Mouse (Mus musculus): ENCODE data around the gene Brwd3. TPM values are rescaled to one million over a fixed set of nuclear protein-coding genes. Genes with fewer than 3 reads are reported as not detected.

The Brwd3 gene
- polyA plus RNA-seq, 1 experiment from 2014 or later, result 1.7 TPM

DNA sequence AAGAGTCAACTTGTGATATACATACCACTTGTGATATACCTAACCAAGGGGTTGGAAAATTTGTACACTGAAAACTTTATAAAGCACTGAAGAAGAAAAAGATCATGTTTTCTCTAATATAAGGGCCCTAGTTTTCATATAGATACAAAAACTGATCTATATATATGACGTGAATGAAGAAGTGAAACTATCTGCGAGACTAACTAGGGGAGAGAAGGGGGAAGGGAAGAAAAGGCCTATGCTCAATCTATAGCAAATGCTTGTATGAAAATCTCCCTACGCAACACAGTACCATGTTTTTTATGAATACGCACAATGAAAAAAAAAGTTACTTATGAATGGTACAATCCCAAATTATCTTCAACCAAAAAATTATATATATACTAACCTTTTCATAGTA, 50.4 kb downstream of the Brwd3 start:
- H3K9ac ChIP-seq (replicated peaks; ENCODE audit: low read length), result no peak overlapping the region
- WGBS, result 87% methylated on average over 4 of the region's 4 CpGs
- no peaks in the 10 kb centered on the region for H3K36me3 ChIP-seq (ENCODE audit: insufficient read depth, low read length)
- H3K9me3 ChIP-seq (ENCODE audit: low read length), result no peaks in the 10 kb centered on the region
- no peak overlapping the region for H3K27ac ChIP-seq (ENCODE audit: low read length)
- no peaks in the 10 kb centered on the region for H3K4me1 ChIP-seq (ENCODE audit: insufficient read depth, low read length)
- H3K4me3 ChIP-seq (ENCODE audit: low read length), result no peak overlapping the region
- H3K27me3 ChIP-seq (ENCODE audit: insufficient read depth, low read length), result no peaks in the 10 kb centered on the region
- ATAC-seq (ENCODE audit: low FRiP score, low TSS enrichment), result no peak
- H3K4me2 ChIP-seq (replicated peaks; ENCODE audit: low read depth, low read length), result no peak overlapping the region

DNA sequence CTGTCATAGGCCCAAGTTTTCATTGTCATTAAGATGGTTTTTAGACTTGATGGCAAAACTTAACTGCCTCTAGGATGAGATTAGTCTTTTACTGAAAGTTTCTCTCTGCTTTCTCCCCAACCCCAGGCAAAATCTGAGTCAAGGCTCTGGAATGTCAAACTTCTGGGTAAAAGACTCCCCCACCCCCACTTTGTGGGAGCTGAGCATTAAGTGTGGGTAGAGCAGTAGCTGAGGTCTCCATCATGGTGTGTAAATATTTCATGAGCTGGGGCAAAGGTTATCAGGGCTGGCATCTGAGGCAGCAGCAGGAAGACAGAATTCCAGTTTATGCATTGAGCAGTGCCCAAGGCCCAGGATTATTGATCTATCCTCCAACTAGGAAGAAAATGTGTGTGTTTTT, 102.4 kb downstream of the Brwd3 start:
- no peaks in the 10 kb centered on the region for H3K27me3 ChIP-seq (ENCODE audit: insufficient read depth, low read length)
- H3K4me2 ChIP-seq (replicated peaks; ENCODE audit: low read depth, low read length), result no peak overlapping the region
- no peak for ATAC-seq (ENCODE audit: low FRiP score, low TSS enrichment)
- H3K9me3 ChIP-seq (ENCODE audit: low read length), result no peaks in the 10 kb centered on the region
- H3K27ac ChIP-seq (ENCODE audit: low read length), result no peak overlapping the region
- no peaks in the 10 kb centered on the region for H3K36me3 ChIP-seq (ENCODE audit: insufficient read depth, low read length)
- no peak overlapping the region for H3K9ac ChIP-seq (replicated peaks; ENCODE audit: low read length)
- H3K4me3 ChIP-seq (ENCODE audit: low read length), result no peak overlapping the region
- H3K4me1 ChIP-seq (ENCODE audit: insufficient read depth, low read length), result no peaks in the 10 kb centered on the region

- H3K9me3 ChIP-seq (ENCODE audit: low read length), result no peaks in the 10 kb centered on the region
- no peaks in the 10 kb centered on the region for H3K4me1 ChIP-seq (ENCODE audit: insufficient read depth, low read length)
- no peak overlapping the region for H3K27ac ChIP-seq (ENCODE audit: low read length)
- no peak overlapping the region for H3K4me2 ChIP-seq (replicated peaks; ENCODE audit: low read depth, low read length)
- H3K4me3 ChIP-seq (ENCODE audit: low read length), result no peak overlapping the region
- 81% methylated on average over 1 of the region's 1 CpGs for WGBS
- no peaks in the 10 kb centered on the region for H3K27me3 ChIP-seq (ENCODE audit: insufficient read depth, low read length)
- no peak for ATAC-seq (ENCODE audit: low FRiP score, low TSS enrichment)
- no peak overlapping the region for H3K9ac ChIP-seq (replicated peaks; ENCODE audit: low read length)
- no peaks in the 10 kb centered on the region for H3K36me3 ChIP-seq (ENCODE audit: insufficient read depth, low read length)
Measured at GRCm38 (mm10) chrX:108729564-108729963, 104.6 kb downstream of the Brwd3 start.

- H3K4me2 ChIP-seq (replicated peaks; ENCODE audit: low read depth, low read length), result no peak overlapping the region
- no peak overlapping the region for H3K4me3 ChIP-seq (ENCODE audit: low read length)
- H3K4me1 ChIP-seq (ENCODE audit: insufficient read depth, low read length), result no peaks in the 10 kb centered on the region
- no peak overlapping the region for H3K9ac ChIP-seq (replicated peaks; ENCODE audit: low read length)
- WGBS, result 75% methylated on average over 3 of the region's 3 CpGs
- no peaks in the 10 kb centered on the region for H3K27me3 ChIP-seq (ENCODE audit: insufficient read depth, low read length)
- no peak for ATAC-seq (ENCODE audit: low FRiP score, low TSS enrichment)
- no peaks in the 10 kb centered on the region for H3K9me3 ChIP-seq (ENCODE audit: low read length)
- H3K36me3 ChIP-seq (ENCODE audit: insufficient read depth, low read length), result no peaks in the 10 kb centered on the region
- no peak overlapping the region for H3K27ac ChIP-seq (ENCODE audit: low read length)
Measured at GRCm38 (mm10) chrX:108729068-108729467, 105.1 kb downstream of the Brwd3 start.

DNA sequence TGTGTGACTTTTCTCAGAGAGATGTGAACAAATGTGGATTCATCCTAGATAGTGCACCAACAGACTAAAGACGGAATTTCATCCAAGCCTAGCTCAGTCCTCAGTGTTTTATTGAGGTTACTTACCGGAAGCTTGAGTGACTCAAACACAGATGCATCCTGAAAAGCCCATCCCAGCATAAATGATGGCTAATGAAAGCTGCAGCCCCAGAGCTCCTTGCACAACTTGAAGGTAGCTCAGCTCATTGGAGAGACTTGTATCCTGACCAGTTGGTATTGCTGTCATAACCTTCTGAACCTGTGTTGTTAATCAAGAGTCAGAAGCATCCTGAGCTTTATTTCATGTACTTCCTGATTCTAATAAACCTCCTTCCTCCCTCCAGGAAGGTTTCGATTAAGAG, 105.8 kb downstream of the Brwd3 start:
- no peak overlapping the region for H3K9ac ChIP-seq (replicated peaks; ENCODE audit: low read length)
- WGBS, result 65% methylated on average over 3 of the region's 3 CpGs
- H3K4me2 ChIP-seq (replicated peaks; ENCODE audit: low read depth, low read length), result no peak overlapping the region
- no peaks in the 10 kb centered on the region for H3K4me1 ChIP-seq (ENCODE audit: insufficient read depth, low read length)
- no peak overlapping the region for H3K27ac ChIP-seq (ENCODE audit: low read length)
- no peak for ATAC-seq (ENCODE audit: low FRiP score, low TSS enrichment)
- H3K9me3 ChIP-seq (ENCODE audit: low read length), result no peaks in the 10 kb centered on the region
- no peaks in the 10 kb centered on the region for H3K36me3 ChIP-seq (ENCODE audit: insufficient read depth, low read length)
- H3K27me3 ChIP-seq (ENCODE audit: insufficient read depth, low read length), result no peaks in the 10 kb centered on the region
- H3K4me3 ChIP-seq (ENCODE audit: low read length), result no peak overlapping the region

GRCm38 (mm10) chrX:108724241-108724640, 109.9 kb downstream of the Brwd3 start:
- Histone ChIP-seq H3K9ac (replicated peaks; ENCODE audit: low read length) (no peak overlapping the region), H3K4me1 (ENCODE audit: insufficient read depth, low read length) (no peaks in the 10 kb centered on the region), H3K36me3 (ENCODE audit: insufficient read depth, low read length) (no peaks in the 10 kb centered on the region), H3K27ac (ENCODE audit: low read length) (no peak overlapping the region), H3K27me3 (ENCODE audit: insufficient read depth, low read length) (no peaks in the 10 kb centered on the region), H3K9me3 (ENCODE audit: low read length) (no peaks in the 10 kb centered on the region), H3K4me3 (ENCODE audit: low read length) (no peak overlapping the region), H3K4me2 (replicated peaks; ENCODE audit: low read depth, low read length) (no peak overlapping the region)
- ATAC-seq (ENCODE audit: low FRiP score, low TSS enrichment), result no peak

GRCm38 (mm10) chrX:108722447-108722846, 111.7 kb downstream of the Brwd3 start:
- Histone ChIP-seq H3K27ac (ENCODE audit: low read length) (no peak overlapping the region), H3K4me3 (ENCODE audit: low read length) (no peak overlapping the region), H3K36me3 (ENCODE audit: insufficient read depth, low read length) (no peaks in the 10 kb centered on the region), H3K4me1 (ENCODE audit: insufficient read depth, low read length) (no peaks in the 10 kb centered on the region), H3K9ac (replicated peaks; ENCODE audit: low read length) (no peak overlapping the region), H3K4me2 (replicated peaks; ENCODE audit: low read depth, low read length) (no peak overlapping the region), H3K9me3 (ENCODE audit: low read length) (no peaks in the 10 kb centered on the region), H3K27me3 (ENCODE audit: insufficient read depth, low read length) (no peaks in the 10 kb centered on the region)
- no peak for ATAC-seq (ENCODE audit: low FRiP score, low TSS enrichment)
- 93% methylated on average over 1 of the region's 1 CpGs for WGBS

GRCm38 (mm10) chrX:108704312-108704711, 129.9 kb downstream of the Brwd3 start:
- H3K4me2 ChIP-seq (replicated peaks; ENCODE audit: low read depth, low read length), result no peak overlapping the region
- no peaks in the 10 kb centered on the region for H3K36me3 ChIP-seq (ENCODE audit: insufficient read depth, low read length)
- 78% methylated on average over 2 of the region's 2 CpGs for WGBS
- H3K4me3 ChIP-seq (ENCODE audit: low read length), result no peak overlapping the region
- no peak overlapping the region for H3K9ac ChIP-seq (replicated peaks; ENCODE audit: low read length)
- H3K9me3 ChIP-seq (ENCODE audit: low read length), result no peaks in the 10 kb centered on the region
- no peak overlapping the region for H3K27ac ChIP-seq (ENCODE audit: low read length)
- ATAC-seq (ENCODE audit: low FRiP score, low TSS enrichment), result no peak
- no peaks in the 10 kb centered on the region for H3K27me3 ChIP-seq (ENCODE audit: insufficient read depth, low read length)
- no peaks in the 10 kb centered on the region for H3K4me1 ChIP-seq (ENCODE audit: insufficient read depth, low read length)

Other genes starting within 250 kb of the Brwd3 start
- 0.24 TPM in 1 of 2 replicates, not detected in the other for gene Gm379, start 169.5 kb downstream of the Brwd3 start, polyA plus RNA-seq (2015; fragmentation: Nextera tagmentation; extraction: Ambion mirVana)
- 19.7 and 26.5 TPM in 2 replicates for gene Hmgn5, start 179.0 kb upstream of the Brwd3 start, polyA plus RNA-seq (2015; fragmentation: Nextera tagmentation; extraction: Ambion mirVana)